Mouse (Mus musculus): Measurements from ENCODE around the gene Tdpoz2.
A peak's percentile ranks its signal among the peaks of the same experiment; 100 is the strongest.
"Not testable (repeated sequence)": the region's sequence is repeated elsewhere in the genome, so short reads cannot be mapped to it uniquely, and the experiment has no call there.

Gene Tdpoz2

DNA sequence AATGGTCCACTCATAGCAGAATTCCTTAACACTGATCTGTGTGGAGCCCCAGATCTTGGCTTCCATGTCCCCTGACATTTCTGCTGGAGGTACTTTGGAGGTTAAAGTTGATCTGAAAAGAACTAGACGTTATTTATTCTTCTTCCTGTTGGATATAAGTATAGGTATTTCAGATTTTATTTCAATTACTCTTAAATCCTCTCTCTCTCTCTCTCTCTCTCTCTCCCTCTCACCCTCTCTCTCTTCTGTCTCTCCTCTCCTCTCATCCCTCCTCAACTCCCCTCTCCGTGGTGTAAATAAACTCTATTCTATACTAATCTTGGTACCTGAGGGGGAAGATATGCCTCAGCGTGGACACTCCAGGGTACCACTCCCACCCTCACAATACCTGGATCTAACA lies at the start of gene Tdpoz2:
Gene Tdpoz2 (minus strand): TSS at position 101 of the 400 bp plus-strand sequence.
- no peak for DNase-seq (ENCODE audit: low spot score in 2 of 2)

GRCm38 (mm10) chr3:93692970-93693369 lies 40.5 kb upstream of the Tdpoz2 start, which contains the start of gene Gm37596:
Gene Gm37596 (minus strand): TSS chr3:93693070.
- DNase-seq (ENCODE audit: low spot score in 2 of 2) = not testable (repeated sequence)

- DNase-seq (ENCODE audit: low spot score in 2 of 2) = not testable (repeated sequence)
Measured at GRCm38 (mm10) chr3:93676210-93676609, 23.7 kb upstream of the Tdpoz2 start, which contains the start of gene Tdpoz1. Gene Tdpoz1 (minus strand): TSS chr3:93676310.

DNA sequence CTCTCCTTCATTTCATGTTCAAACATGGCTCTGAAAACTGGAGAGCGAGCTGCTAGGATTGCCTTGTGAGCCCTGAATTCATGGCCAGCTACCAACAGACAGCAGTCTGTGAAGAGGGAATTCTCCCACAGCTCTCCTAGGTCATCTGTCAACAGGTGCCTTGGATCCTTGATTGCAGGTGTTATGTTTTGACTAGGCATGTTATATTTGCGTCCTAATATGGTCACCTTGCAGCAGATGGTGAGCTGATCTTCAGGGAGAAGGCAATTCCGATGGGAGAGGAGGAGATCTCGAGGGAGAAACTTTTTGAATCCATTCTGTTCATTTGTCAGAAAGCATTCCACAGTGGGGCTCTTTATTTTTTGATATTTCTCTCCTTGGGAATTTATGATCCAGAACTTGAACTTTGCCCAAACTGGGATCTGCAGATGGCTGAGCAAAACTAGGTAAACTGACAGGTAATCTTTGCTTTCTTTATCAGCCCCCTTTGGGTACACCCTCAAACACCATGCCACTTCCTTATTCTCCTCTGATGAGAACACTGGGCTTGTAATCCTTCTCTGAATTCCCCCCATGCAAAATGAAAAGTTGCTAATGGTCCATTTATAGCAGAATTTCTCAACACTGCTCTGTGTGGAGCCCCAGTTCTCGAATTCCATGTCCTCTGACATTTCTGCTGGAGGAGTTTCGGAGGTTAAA lies 18.5 kb upstream of the Tdpoz2 start:
- not testable (repeated sequence) for DNase-seq (ENCODE audit: low spot score in 2 of 2)

DNA sequence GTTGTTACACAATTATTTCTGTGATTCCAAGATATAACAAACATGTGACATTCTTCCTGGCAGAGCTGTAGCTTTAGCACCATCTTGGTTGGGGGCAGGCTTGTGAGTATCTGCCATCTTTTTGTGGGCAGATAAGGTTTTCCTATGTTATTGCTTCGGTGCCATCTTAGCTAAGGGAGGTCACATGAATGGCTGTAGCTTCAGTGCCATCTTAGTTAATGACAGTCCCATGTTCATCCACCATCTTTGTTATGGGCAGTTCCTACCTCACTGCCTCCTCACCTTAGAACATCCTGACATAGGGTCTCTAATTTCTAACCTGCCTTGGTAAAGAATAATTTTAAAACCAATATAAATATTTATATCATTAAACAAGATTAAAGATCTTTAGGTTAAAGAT lies 1.8 kb upstream of the Tdpoz2 start:
- DNase-seq (ENCODE audit: low spot score in 2 of 2) = no peak

GRCm38 (mm10) chr3:93630917-93631714 lies 21.4 kb downstream of the Tdpoz2 start:
- DNase-seq (ENCODE audit: low spot score in 2 of 2) = not testable (repeated sequence)

- peak; percentile 5 to 16 for DNase-seq (ENCODE audit: low spot score in 2 of 2)
Measured at GRCm38 (mm10) chr3:93608970-93609369, 43.5 kb downstream of the Tdpoz2 start.

- no peak for DNase-seq (ENCODE audit: low spot score in 2 of 2)
Measured at GRCm38 (mm10) chr3:93601903-93602302, 50.6 kb downstream of the Tdpoz2 start.
